Mouse (Mus musculus) heart, postnatal 10 days (tissue): Measurements from ENCODE around the gene Ly6g5b. TPM values are rescaled to one million over a fixed set of nuclear protein-coding genes. Genes with fewer than 3 reads are reported as not detected.
A peak's percentile ranks its signal among the peaks of the same experiment; 100 is the strongest.

Experiments
- DNase-seq, 2 experiments: peaks; one replicate each; pipeline ENCODE4 v3.0.0; 2021
- intact Hi-C: fragments of 180-260 bp; cut with DNase I; formaldehyde crosslinking; loops from one replicate; pipeline ENCODE4 v1.15.1; 2025
- total RNA-seq, 2 experiments: library from RNA; stranded (reverse); gene quantifications; 2 replicates each; pipeline ENCODE4 v1.2.3; 2021

Gene Ly6g5b
- total RNA-seq, 2 experiments from 2014 or later = 0.67 TPM; not detected in 1

- DNase-seq = no peak
- intact Hi-C loops = no loop called here
Measured at GRCm38 (mm10) chr17:35085208-35085865, 29.9 kb downstream of the Ly6g5b start, which contains the start of gene Ly6g6f. TSS of gene Ly6g6f (minus strand) at chr17:35085610.

- no peak for DNase-seq
- intact Hi-C loops = no loop called here
Measured at GRCm38 (mm10) chr17:35083929-35084497, 31.2 kb downstream of the Ly6g5b start.

GRCm38 (mm10) chr17:35082841-35083576 is 32.2 kb downstream of the Ly6g5b start:
- intact Hi-C loops = no loop called here

GRCm38 (mm10) chr17:35080710-35081109 is 34.5 kb downstream of the Ly6g5b start:
- intact Hi-C loops = no loop called here
- DNase-seq = no peak

More at GRCm38 (mm10) chr17:35082841-35083576, 32.2 kb downstream of the Ly6g5b start:
- DNase-seq = no peak

GRCm38 (mm10) chr17:35080248-35080647 is 35.0 kb downstream of the Ly6g5b start:
- DNase-seq = no peak
- intact Hi-C loops = no loop called here

GRCm38 (mm10) chr17:35079778-35080177 is 35.5 kb downstream of the Ly6g5b start:
- peak in 1 of 2 experiments; percentile 31 for DNase-seq
- intact Hi-C loops = loop anchor here (2.0 kb wide), 1 partner anchor 59 kb away; no protein-coding TSS in a partner anchor

- DNase-seq = peak; percentile 63 to 68
Measured at GRCm38 (mm10) chr17:35077786-35078233, 37.4 kb downstream of the Ly6g5b start, which contains the start of gene Ly6g6d. TSS of gene Ly6g6d (minus strand) at chr17:35078065.

GRCm38 (mm10) chr17:35077285-35077684 is 37.9 kb downstream of the Ly6g5b start:
- DNase-seq = no peak
- intact Hi-C loops = no loop called here

More at GRCm38 (mm10) chr17:35077786-35078233, 37.4 kb downstream of the Ly6g5b start, which contains the start of gene Ly6g6d:
- intact Hi-C loops = loop anchor here (2.0 kb wide), 1 partner anchor 57 kb away; no protein-coding TSS in a partner anchor

GRCm38 (mm10) chr17:35076507-35077176 is 38.6 kb downstream of the Ly6g5b start, which contains the start of gene Ly6g6e:
TSS of gene Ly6g6e (plus strand) at chr17:35076902.
- intact Hi-C loops = no loop called here
- DNase-seq = no peak

GRCm38 (mm10) chr17:35074097-35074496 is 41.1 kb downstream of the Ly6g5b start:
- no peak for DNase-seq
- intact Hi-C loops = no loop called here

GRCm38 (mm10) chr17:35071454-35071853 is 43.8 kb downstream of the Ly6g5b start:
- DNase-seq = no peak
- intact Hi-C loops = no loop called here

- intact Hi-C loops = no loop called here
- DNase-seq = peak in 1 of 2 experiments; percentile 37
Measured at GRCm38 (mm10) chr17:35070556-35071229, 44.5 kb downstream of the Ly6g5b start.

GRCm38 (mm10) chr17:35068213-35068914 is 46.9 kb downstream of the Ly6g5b start:
- DNase-seq = no peak

GRCm38 (mm10) chr17:35066084-35066483 is 49.1 kb downstream of the Ly6g5b start, which contains the start of gene Mpig6b:
TSS of gene Mpig6b (minus strand) at chr17:35066184.
- intact Hi-C loops = no loop called here

More at GRCm38 (mm10) chr17:35068213-35068914, 46.9 kb downstream of the Ly6g5b start:
- intact Hi-C loops = no loop called here

GRCm38 (mm10) chr17:35064951-35065947 is 50.0 kb downstream of the Ly6g5b start, which contains the start of gene Ly6g6c:
TSS of gene Ly6g6c (plus strand) at chr17:35065388.
- DNase-seq = peak in 1 of 2 experiments; percentile 62
- intact Hi-C loops = loop anchor here (5.0 kb wide), 1 partner anchor 42 kb away; the partner anchor contains the start of gene Ly6g5c

More at GRCm38 (mm10) chr17:35066084-35066483, 49.1 kb downstream of the Ly6g5b start, which contains the start of gene Mpig6b:
- no peak for DNase-seq

GRCm38 (mm10) chr17:35064378-35064877 is 50.8 kb downstream of the Ly6g5b start:
- intact Hi-C loops = loop anchor here (5.0 kb wide), 1 partner anchor 43 kb away; the partner anchor contains the start of gene Ly6g5c
- DNase-seq = no peak
